16 mouse cellular contexts compared by ENCODE assay signal in the genomic region with DNA sequence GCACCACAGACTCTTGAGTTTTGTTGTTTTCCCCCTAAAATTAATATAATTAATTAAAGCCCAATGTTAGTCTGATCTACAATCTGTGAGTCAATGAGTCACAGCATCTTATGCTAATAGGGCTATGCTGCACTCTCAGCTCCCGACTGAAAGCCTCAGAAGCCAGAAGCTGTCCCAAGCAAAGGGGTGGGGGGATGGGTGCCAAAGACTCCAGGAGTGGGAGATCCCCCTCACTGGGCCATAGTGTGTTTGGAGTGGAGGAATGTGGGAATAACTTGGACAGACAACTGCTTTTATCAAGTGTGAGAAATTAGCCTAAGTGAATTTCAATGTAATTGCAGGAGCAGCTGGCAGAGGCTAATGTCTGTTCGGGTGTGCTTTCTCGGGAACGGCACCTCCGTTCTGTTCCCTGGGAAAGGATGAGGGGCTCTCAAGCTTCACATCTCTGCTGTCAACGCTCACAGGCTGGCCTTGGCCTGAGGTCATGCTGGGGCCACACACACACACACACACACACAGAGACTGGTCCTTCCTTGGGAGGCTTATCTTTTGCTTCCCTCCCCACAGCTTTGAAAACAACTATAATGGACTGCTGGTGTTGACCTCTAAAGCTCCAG.
DNase-seq lines count a peak whose midpoint lies in the region; ATAC-seq and TF ChIP-seq lines count a peak whose summit lies in the region.
"Had no signal": no experiment of that assay in that cellular context is flagged by ENCODE, and none has a peak within 500 bp of the region (broad histone marks: within the 10 kb centered on the region; RNA-seq: fewer than 3 reads in every experiment).

No protein-coding gene starts in this region.

- no peaks in the 10 kb centered on the region for H3K9me3 ChIP-seq in heart, embryonic 10.5 days
- H3K9me3 ChIP-seq in lung, embryonic 14.5 days (ENCODE audit: low read depth, low read length) = no peaks in the 10 kb centered on the region
- no peaks in the 10 kb centered on the region for H3K9me3 ChIP-seq in forebrain, embryonic 14.5 days (replicated peaks; ENCODE audit: control insufficient read depth, low read length)
- H3K9me3 ChIP-seq: embryonic facial prominence, embryonic 13.5 days had no signal

- peaks cover 20% of the 10 kb centered on the region for H3K4me1 ChIP-seq in heart, embryonic 10.5 days
- no peaks in the 10 kb centered on the region for H3K4me1 ChIP-seq in lung, embryonic 14.5 days (ENCODE audit: insufficient read depth)
- H3K4me1 ChIP-seq in forebrain, embryonic 14.5 days (ENCODE audit: control insufficient read depth, insufficient read depth, low read length) = peaks cover 6% of the 10 kb centered on the region; the same call in 1 of the 2 replicates
- H3K4me1 ChIP-seq: embryonic facial prominence, embryonic 13.5 days had no signal

- 7% methylated on average over 6 of the region's 6 CpGs for WGBS in heart, embryonic 10.5 days
- WGBS in lung, embryonic 14.5 days = 17% methylated on average over 6 of the region's 6 CpGs
- 9% methylated on average over 6 of the region's 6 CpGs for WGBS in forebrain, embryonic 14.5 days

- H3K27ac ChIP-seq in heart, embryonic 10.5 days = 0 out of 2 replicates have a peak overlapping the region, but pooled peaks have one; percentile 59
- H3K27ac ChIP-seq in lung, embryonic 14.5 days (ENCODE audit: low read depth) = no peak overlapping the region
- H3K27ac ChIP-seq in forebrain, embryonic 14.5 days (ENCODE audit: low read depth, low read length) = 0 out of 2 replicates have a peak overlapping the region, but pooled peaks have one; percentile 21
- H3K27ac ChIP-seq: embryonic facial prominence, embryonic 13.5 days; liver, embryonic 14.5 days had no signal

- intact Hi-C loops in heart, postnatal 14 days (cut with DNase I) = no loop called here

- no peaks in the 10 kb centered on the region for H3K27me3 ChIP-seq in heart, embryonic 10.5 days (ENCODE audit: insufficient read depth, poor library complexity, severe bottlenecking)
- H3K27me3 ChIP-seq in lung, embryonic 14.5 days (ENCODE audit: insufficient read depth, low read length) = no peaks in the 10 kb centered on the region
- no peaks in the 10 kb centered on the region for H3K27me3 ChIP-seq in forebrain, embryonic 14.5 days (replicated peaks; ENCODE audit: control insufficient read depth, insufficient read depth, low read length)
- H3K27me3 ChIP-seq: embryonic facial prominence, embryonic 13.5 days had no signal

- TF ChIP-seq POLR2A in brain, embryonic 14.5 days (IDR thresholded peaks at IDR 0.05; ENCODE audit: borderline replicate concordance, extremely low read depth, insufficient read depth, insufficient read length, poor library complexity, severe bottlenecking) = no peak

- DNase-seq in heart, embryonic 10.5 days (ENCODE audit: low spot score) = peak; percentile 87
- DNase-seq in heart, postnatal 14 days = no peak
- peak; percentile 19 for DNase-seq in lung, embryonic 14.5 days
- DNase-seq in lung, postnatal 4 days = no peak
- peak; percentile 74 for DNase-seq in brain, embryonic 14.5 days (ENCODE audit: low read depth)
- peak; percentile 62 for DNase-seq in forebrain, embryonic 14.5 days (ENCODE audit: low spot score)
- no peak for DNase-seq in liver
- no peak for DNase-seq in thymus, postnatal 25 days
- DNase-seq: adrenal gland, adult 2 months; gastrocnemius, postnatal 14 days; kidney, adult 11 months; left cerebral cortex, postnatal 4 days; lung, postnatal 36 days had no signal

- TF ChIP-seq CTCF in lung, embryonic 14.5 days (IDR thresholded peaks at IDR 0.05; ENCODE audit: low read depth) = no peak
- TF ChIP-seq CTCF in brain, embryonic 14.5 days (IDR thresholded peaks at IDR 0.05; ENCODE audit: borderline replicate concordance, extremely low read depth, insufficient read depth, insufficient read length) = no peak

- 0 out of 2 replicates have a peak overlapping the region, but pooled peaks have one; percentile 12 for H3K4me3 ChIP-seq in heart, embryonic 10.5 days
- H3K4me3 ChIP-seq in lung, embryonic 14.5 days (ENCODE audit: low read depth, low read length) = no peak overlapping the region
- no peak overlapping the region for H3K4me3 ChIP-seq in forebrain, embryonic 14.5 days (ENCODE audit: low read depth, low read length)
- H3K4me3 ChIP-seq: embryonic facial prominence, embryonic 13.5 days; myocyte had no signal

- H3K36me3 ChIP-seq in heart, embryonic 10.5 days = no peaks in the 10 kb centered on the region
- no peaks in the 10 kb centered on the region for H3K36me3 ChIP-seq in lung, embryonic 14.5 days (ENCODE audit: insufficient read depth)
- no peaks in the 10 kb centered on the region for H3K36me3 ChIP-seq in forebrain, embryonic 14.5 days (ENCODE audit: control insufficient read depth, insufficient read depth, low read length)
- H3K36me3 ChIP-seq: embryonic facial prominence, embryonic 13.5 days had no signal

- no peak overlapping the region for H3K9ac ChIP-seq in lung, embryonic 14.5 days
- H3K9ac ChIP-seq in forebrain, embryonic 14.5 days (ENCODE audit: low read length) = no peak overlapping the region
- H3K9ac ChIP-seq: embryonic facial prominence, embryonic 13.5 days; liver, embryonic 14.5 days had no signal

- H3K4me2 ChIP-seq in lung, embryonic 14.5 days = no peak overlapping the region
- no peak overlapping the region for H3K4me2 ChIP-seq in forebrain, embryonic 14.5 days (ENCODE audit: low read length)
- H3K4me2 ChIP-seq: embryonic facial prominence, embryonic 13.5 days had no signal

- ATAC-seq in lung, embryonic 14.5 days (ENCODE audit: insufficient read depth) = peak; percentile 52; the same call in 1 of the 2 replicates
- peak; percentile 69 for ATAC-seq in forebrain, embryonic 14.5 days

Comparison
In these comparisons a context has a peak if more than half of its experiments do, and no peak if none do; other contexts are left out.
1. DNase-seq: peak in heart, embryonic 10.5 days (single experiment), lung, embryonic 14.5 days (single experiment), brain, embryonic 14.5 days (single experiment) and forebrain, embryonic 14.5 days (single experiment); none in heart, postnatal 14 days (0 of 2), lung, postnatal 4 days (0 of 2), liver (single experiment) and thymus, postnatal 25 days (single experiment).